Mouse (Mus musculus): ENCODE results near the gene Tas2r104. TPM values are rescaled to one million over a fixed set of nuclear protein-coding genes. Genes with fewer than 3 reads are reported as not detected.

The Tas2r104 gene
- total RNA-seq (2012; rRNA removed): not detected in 2 replicates
- polyA plus RNA-seq (2012; ENCODE audit: insufficient read depth in 1 of 2, insufficient read length in 2 of 2, low read depth in 1 of 2, low replicate concordance in 2 of 2, missing spikeins in 1 of 2): not detected

- Histone ChIP-seq H3K36me3 (ENCODE audit: control insufficient read depth in 1 of 2, insufficient read depth in 2 of 2, low read length in 2 of 2) (no peaks in the 10 kb centered on the region), H3K9ac (ENCODE audit: control insufficient read depth, low read depth, low read length, poor library complexity, severe bottlenecking) (no peak within 1 kb of the TSS), H3K27me3 (ENCODE audit: control insufficient read depth in 1 of 2, insufficient read depth in 2 of 2, low read length in 2 of 2) (no peaks in the 10 kb centered on the region), H3K27ac (ENCODE audit: control insufficient read depth, low read depth, low read length) (no peak within 1 kb of the TSS), H3K4me3 (ENCODE audit: control insufficient read depth in 1 of 2, insufficient read depth in 1 of 2, low read depth in 2 of 2, low read length in 2 of 2) (no peak within 1 kb of the TSS), H3K4me1 (ENCODE audit: control insufficient read depth in 1 of 2, insufficient read depth in 2 of 2, low read length in 2 of 2) (no peaks in the 10 kb centered on the region), H3K9me3 (replicated peaks; ENCODE audit: insufficient read depth, low read length) (no peaks in the 10 kb centered on the region), H3K79me2 (ENCODE audit: control insufficient read depth, insufficient read depth, low read length, poor library complexity) (no peaks in the 10 kb centered on the region)
- DNase-seq (ENCODE audit: low read depth, low spot score): no peak
- no peak for TF ChIP-seq SMC3 (IDR thresholded peaks at IDR 0.05; ENCODE audit: low read depth, low read length)
These were observed at the start of gene Tas2r104 for GRCm38 (mm10) chr6:131685644-131686043. TSS of gene Tas2r104 (minus strand) at chr6:131685744.

GRCm38 (mm10) chr6:131712803-131713202 is 27.3 kb upstream of the Tas2r104 start:
- Histone ChIP-seq H3K27ac (ENCODE audit: control insufficient read depth, low read depth, low read length) (no peak overlapping the region), H3K4me3 (ENCODE audit: control insufficient read depth in 1 of 2, insufficient read depth in 1 of 2, low read depth in 2 of 2, low read length in 2 of 2) (no peak overlapping the region), H3K79me2 (ENCODE audit: control insufficient read depth, insufficient read depth, low read length, poor library complexity) (no peaks in the 10 kb centered on the region), H3K27me3 (ENCODE audit: control insufficient read depth in 1 of 2, insufficient read depth in 2 of 2, low read length in 2 of 2) (no peaks in the 10 kb centered on the region), H3K36me3 (ENCODE audit: control insufficient read depth in 1 of 2, insufficient read depth in 2 of 2, low read length in 2 of 2) (no peaks in the 10 kb centered on the region), H3K4me1 (ENCODE audit: control insufficient read depth in 1 of 2, insufficient read depth in 2 of 2, low read length in 2 of 2) (no peaks in the 10 kb centered on the region), H3K9me3 (replicated peaks; ENCODE audit: insufficient read depth, low read length) (no peaks in the 10 kb centered on the region), H3K9ac (ENCODE audit: control insufficient read depth, low read depth, low read length, poor library complexity, severe bottlenecking) (no peak overlapping the region)
- peak; percentile 24 for DNase-seq (ENCODE audit: low read depth, low spot score)
- peak; percentile 59 for TF ChIP-seq SMC3 (IDR thresholded peaks at IDR 0.05; ENCODE audit: low read depth, low read length)
- peak; percentile 23 to 54 (median 35); a peak in 5 of 6 replicates for TF ChIP-seq CTCF (IDR thresholded peaks at IDR 0.05 in 2 of 3, conservative IDR thresholded peaks at IDR 0.05 in 1 of 3; ENCODE audit: control insufficient read depth in 1 of 3, insufficient read depth in 1 of 3, low read depth in 2 of 3, low read length in 3 of 3, poor library complexity in 1 of 3, severe bottlenecking in 1 of 3)
- TF ChIP-seq UBTF (IDR thresholded peaks at IDR 0.05; ENCODE audit: borderline replicate concordance, insufficient read depth, low read depth, low read length): no peak
- no peak for TF ChIP-seq ZMIZ1 (IDR thresholded peaks at IDR 0.05; ENCODE audit: low read depth, low read length)
- TF ChIP-seq RAD21 (IDR thresholded peaks at IDR 0.05; ENCODE audit: low read depth, low read length): peak; percentile 50
- TF ChIP-seq TBP (IDR thresholded peaks at IDR 0.05; ENCODE audit: low read depth, low read length): no peak
- no peak for TF ChIP-seq ZKSCAN1 (IDR thresholded peaks at IDR 0.05; ENCODE audit: low read depth, low read length)

- Histone ChIP-seq H3K27ac (ENCODE audit: control insufficient read depth, low read depth, low read length) (no peak within 1 kb of the TSS), H3K4me1 (ENCODE audit: control insufficient read depth in 1 of 2, insufficient read depth in 2 of 2, low read length in 2 of 2) (no peaks in the 10 kb centered on the region), H3K27me3 (ENCODE audit: control insufficient read depth in 1 of 2, insufficient read depth in 2 of 2, low read length in 2 of 2) (no peaks in the 10 kb centered on the region), H3K79me2 (ENCODE audit: control insufficient read depth, insufficient read depth, low read length, poor library complexity) (no peaks in the 10 kb centered on the region), H3K36me3 (ENCODE audit: control insufficient read depth in 1 of 2, insufficient read depth in 2 of 2, low read length in 2 of 2) (no peaks in the 10 kb centered on the region), H3K9me3 (replicated peaks; ENCODE audit: insufficient read depth, low read length) (no peaks in the 10 kb centered on the region), H3K9ac (ENCODE audit: control insufficient read depth, low read depth, low read length, poor library complexity, severe bottlenecking) (no peak within 1 kb of the TSS), H3K4me3 (ENCODE audit: control insufficient read depth in 1 of 2, insufficient read depth in 1 of 2, low read depth in 2 of 2, low read length in 2 of 2) (no peak within 1 kb of the TSS)
- DNase-seq (ENCODE audit: low read depth, low spot score): no peak
- TF ChIP-seq MAZ (IDR thresholded peaks at IDR 0.05; ENCODE audit: low read depth, low read length): no peak
- TF ChIP-seq HCFC1 (IDR thresholded peaks at IDR 0.05; ENCODE audit: low read depth, low read length): no peak
- TF ChIP-seq MEF2A (IDR thresholded peaks at IDR 0.05; ENCODE audit: extremely low read depth, insufficient replicate concordance, low read depth, low read length, poor library complexity, severe bottlenecking): no peak
- TF ChIP-seq RCOR1 (IDR thresholded peaks at IDR 0.05; ENCODE audit: low read depth, low read length): no peak
- no peak for TF ChIP-seq ZKSCAN1 (IDR thresholded peaks at IDR 0.05; ENCODE audit: low read depth, low read length)
- TF ChIP-seq MXI1 (IDR thresholded peaks at IDR 0.05; ENCODE audit: low read depth, low read length): no peak
These were observed 4.4 kb upstream of the Tas2r104 start, which contains the start of gene Tas2r114 for GRCm38 (mm10) chr6:131689963-131690362. TSS of gene Tas2r114 (minus strand) at chr6:131690063.

Data from MEL (cell line).